Mouse (Mus musculus): ENCODE measurements around the gene Sdc1. TPM values are rescaled to one million over a fixed set of nuclear protein-coding genes. Genes with fewer than 3 reads are reported as not detected.

The Sdc1 gene
- total RNA-seq, 1 experiment from 2014 or later, result 13.6 TPM

GRCm38 (mm10) chr12:8778106-8778505 lies 7.0 kb downstream of the Sdc1 start:
- no peak for ATAC-seq (replicated peaks in 1 of 2; ENCODE audit: insufficient read depth in 1 of 2, low FRiP score in 2 of 2, low TSS enrichment in 1 of 2, low read depth in 1 of 2, poor library complexity in 2 of 2, severe bottlenecking in 2 of 2)

GRCm38 (mm10) chr12:8779851-8780250 lies 8.7 kb downstream of the Sdc1 start:
- ATAC-seq (replicated peaks in 1 of 2; ENCODE audit: insufficient read depth in 1 of 2, low FRiP score in 2 of 2, low TSS enrichment in 1 of 2, low read depth in 1 of 2, poor library complexity in 2 of 2, severe bottlenecking in 2 of 2), result no peak

- ATAC-seq (replicated peaks in 1 of 2; ENCODE audit: insufficient read depth in 1 of 2, low FRiP score in 2 of 2, low TSS enrichment in 1 of 2, low read depth in 1 of 2, poor library complexity in 2 of 2, severe bottlenecking in 2 of 2), result no peak
Measured at GRCm38 (mm10) chr12:8781121-8781520, 10.0 kb downstream of the Sdc1 start.

GRCm38 (mm10) chr12:8781681-8782378 lies 10.7 kb downstream of the Sdc1 start:
- no peak for ATAC-seq (replicated peaks in 1 of 2; ENCODE audit: insufficient read depth in 1 of 2, low FRiP score in 2 of 2, low TSS enrichment in 1 of 2, low read depth in 1 of 2, poor library complexity in 2 of 2, severe bottlenecking in 2 of 2)

GRCm38 (mm10) chr12:8782565-8782964 lies 11.4 kb downstream of the Sdc1 start:
- ATAC-seq (replicated peaks in 1 of 2; ENCODE audit: insufficient read depth in 1 of 2, low FRiP score in 2 of 2, low TSS enrichment in 1 of 2, low read depth in 1 of 2, poor library complexity in 2 of 2, severe bottlenecking in 2 of 2), result no peak

- no peak for ATAC-seq (replicated peaks in 1 of 2; ENCODE audit: insufficient read depth in 1 of 2, low FRiP score in 2 of 2, low TSS enrichment in 1 of 2, low read depth in 1 of 2, poor library complexity in 2 of 2, severe bottlenecking in 2 of 2)
Measured at GRCm38 (mm10) chr12:8784189-8784588, 13.1 kb downstream of the Sdc1 start.

GRCm38 (mm10) chr12:8786476-8786875 lies 15.4 kb downstream of the Sdc1 start:
- no peak for ATAC-seq (replicated peaks in 1 of 2; ENCODE audit: insufficient read depth in 1 of 2, low FRiP score in 2 of 2, low TSS enrichment in 1 of 2, low read depth in 1 of 2, poor library complexity in 2 of 2, severe bottlenecking in 2 of 2)

GRCm38 (mm10) chr12:8786984-8787730 lies 16.0 kb downstream of the Sdc1 start:
- ATAC-seq (replicated peaks in 1 of 2; ENCODE audit: insufficient read depth in 1 of 2, low FRiP score in 2 of 2, low TSS enrichment in 1 of 2, low read depth in 1 of 2, poor library complexity in 2 of 2, severe bottlenecking in 2 of 2), result peak; percentile 78 to 80

- ATAC-seq (replicated peaks in 1 of 2; ENCODE audit: insufficient read depth in 1 of 2, low FRiP score in 2 of 2, low TSS enrichment in 1 of 2, low read depth in 1 of 2, poor library complexity in 2 of 2, severe bottlenecking in 2 of 2), result no peak
Measured at GRCm38 (mm10) chr12:8788469-8788868, 17.3 kb downstream of the Sdc1 start.

GRCm38 (mm10) chr12:8790615-8791014 lies 19.5 kb downstream of the Sdc1 start:
- no peak for ATAC-seq (replicated peaks in 1 of 2; ENCODE audit: insufficient read depth in 1 of 2, low FRiP score in 2 of 2, low TSS enrichment in 1 of 2, low read depth in 1 of 2, poor library complexity in 2 of 2, severe bottlenecking in 2 of 2)

GRCm38 (mm10) chr12:8793410-8794051 lies 22.4 kb downstream of the Sdc1 start:
- ATAC-seq (replicated peaks in 1 of 2; ENCODE audit: insufficient read depth in 1 of 2, low FRiP score in 2 of 2, low TSS enrichment in 1 of 2, low read depth in 1 of 2, poor library complexity in 2 of 2, severe bottlenecking in 2 of 2), result no peak

- ATAC-seq (replicated peaks in 1 of 2; ENCODE audit: insufficient read depth in 1 of 2, low FRiP score in 2 of 2, low TSS enrichment in 1 of 2, low read depth in 1 of 2, poor library complexity in 2 of 2, severe bottlenecking in 2 of 2), result no peak
Measured at GRCm38 (mm10) chr12:8797936-8798335, 26.8 kb downstream of the Sdc1 start.

GRCm38 (mm10) chr12:8798486-8799020 lies 27.4 kb downstream of the Sdc1 start:
- ATAC-seq (replicated peaks in 1 of 2; ENCODE audit: insufficient read depth in 1 of 2, low FRiP score in 2 of 2, low TSS enrichment in 1 of 2, low read depth in 1 of 2, poor library complexity in 2 of 2, severe bottlenecking in 2 of 2), result no peak

- ATAC-seq (replicated peaks in 1 of 2; ENCODE audit: insufficient read depth in 1 of 2, low FRiP score in 2 of 2, low TSS enrichment in 1 of 2, low read depth in 1 of 2, poor library complexity in 2 of 2, severe bottlenecking in 2 of 2), result no peak
Measured at GRCm38 (mm10) chr12:8803421-8804076, 32.4 kb downstream of the Sdc1 start.

- no peak for ATAC-seq (replicated peaks in 1 of 2; ENCODE audit: insufficient read depth in 1 of 2, low FRiP score in 2 of 2, low TSS enrichment in 1 of 2, low read depth in 1 of 2, poor library complexity in 2 of 2, severe bottlenecking in 2 of 2)
Measured at GRCm38 (mm10) chr12:8804077-8804456, 32.9 kb downstream of the Sdc1 start.

GRCm38 (mm10) chr12:8804934-8805722 lies 34.0 kb downstream of the Sdc1 start:
- no peak; a peak in 1 of 4 replicates for ATAC-seq (replicated peaks in 1 of 2; ENCODE audit: insufficient read depth in 1 of 2, low FRiP score in 2 of 2, low TSS enrichment in 1 of 2, low read depth in 1 of 2, poor library complexity in 2 of 2, severe bottlenecking in 2 of 2)

- ATAC-seq (replicated peaks in 1 of 2; ENCODE audit: insufficient read depth in 1 of 2, low FRiP score in 2 of 2, low TSS enrichment in 1 of 2, low read depth in 1 of 2, poor library complexity in 2 of 2, severe bottlenecking in 2 of 2), result no peak
Measured at GRCm38 (mm10) chr12:8809086-8809485, 38.0 kb downstream of the Sdc1 start.

Measured in hematopoietic stem cell, adult 5-6 weeks (primary cell).